Mouse (Mus musculus) spleen, postnatal 14 days (tissue): ENCODE data around the gene Sh3gl2.

Experiments used
- DNase-seq, 2 experiments: peaks; one replicate each; pipeline ENCODE4 v3.0.0; 2021 to 2022; ENCODE audit warnings: low spot score in 2 of 2

Gene Sh3gl2

GRCm38 (mm10) chr4:85205071-85205635 is at the start of gene Sh3gl2:
Gene Sh3gl2, plus strand, starts transcription at chr4:85205126.
- DNase-seq: no peak

DNA sequence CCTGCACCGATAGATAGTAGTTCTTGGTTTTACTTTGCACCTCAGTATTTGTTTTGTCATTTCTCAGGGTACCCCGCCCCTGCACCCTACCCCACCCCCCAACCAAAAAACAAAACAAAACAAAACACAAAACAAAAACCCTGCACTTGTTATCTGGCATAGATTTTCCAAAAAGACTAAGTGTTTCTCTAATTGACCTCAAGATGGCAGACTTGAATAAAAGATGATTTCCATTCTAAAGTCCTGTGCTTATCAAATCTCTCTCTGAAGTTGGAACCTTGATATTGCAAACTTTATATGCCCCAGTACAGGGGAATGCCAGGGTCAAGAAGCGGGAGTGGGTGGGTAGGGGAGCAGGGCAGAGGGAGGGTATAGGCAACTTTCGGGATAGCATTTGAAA is 43.8 kb upstream of the Sh3gl2 start:
- no peak for DNase-seq

GRCm38 (mm10) chr4:85162468-85163312 is 42.2 kb upstream of the Sh3gl2 start:
- DNase-seq: no peak

GRCm38 (mm10) chr4:85163313-85163615 is 41.7 kb upstream of the Sh3gl2 start:
- DNase-seq: no peak

GRCm38 (mm10) chr4:85168001-85168400 is 36.9 kb upstream of the Sh3gl2 start:
- no peak for DNase-seq

GRCm38 (mm10) chr4:85175466-85175865 is 29.5 kb upstream of the Sh3gl2 start:
- no peak for DNase-seq

DNA sequence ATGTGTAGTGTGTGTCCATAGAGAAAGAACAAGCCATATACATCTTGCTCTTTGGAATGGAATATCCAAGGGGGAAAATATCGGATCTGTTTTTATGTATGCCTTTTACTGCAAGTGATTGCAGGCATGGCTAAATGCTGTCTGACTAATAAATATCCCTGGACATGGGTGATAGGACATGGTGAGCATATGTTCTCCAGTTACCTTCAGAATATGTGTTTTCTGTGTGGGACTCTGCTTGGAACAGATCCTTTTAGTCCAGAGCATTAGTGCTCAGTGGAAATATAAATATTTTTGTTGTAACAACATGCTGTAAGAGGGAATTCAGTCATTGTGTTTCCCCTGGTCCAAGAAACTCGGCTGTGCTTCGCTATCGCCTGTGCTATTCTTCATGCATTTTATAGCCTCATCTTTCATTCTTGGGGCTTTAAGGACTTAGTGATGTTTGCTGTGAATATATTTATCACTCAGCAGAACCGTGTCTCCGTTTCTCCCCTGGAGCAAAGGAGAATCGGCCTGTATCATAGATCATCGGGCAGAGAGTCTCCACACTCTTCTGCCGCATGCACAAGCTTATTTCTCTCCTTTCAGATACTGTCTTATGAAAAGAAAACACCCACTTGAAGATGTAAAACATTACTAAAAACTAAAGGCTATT is 26.4 kb upstream of the Sh3gl2 start:
- no peak for DNase-seq

DNA sequence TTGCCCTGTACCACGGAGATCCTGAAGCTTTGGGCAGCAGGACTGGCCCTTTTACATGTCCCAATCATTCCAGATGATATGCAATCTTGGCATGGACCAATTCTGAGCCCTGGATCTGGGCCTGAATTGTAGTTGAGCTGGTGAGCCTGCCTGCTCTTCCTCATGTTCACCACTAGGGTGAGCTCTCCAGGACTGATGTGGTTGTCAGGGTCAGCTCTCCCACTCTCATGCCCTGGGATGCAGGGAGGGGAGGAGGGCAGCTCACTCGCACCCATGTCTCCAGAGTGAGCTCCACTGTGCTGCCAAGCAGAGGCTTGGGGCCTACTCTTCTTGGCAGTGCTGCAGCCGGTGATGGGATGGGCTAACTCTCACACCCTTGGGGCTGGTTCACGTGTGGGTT is 18.9 kb upstream of the Sh3gl2 start:
- no peak for DNase-seq

- DNase-seq: no peak
Observed at GRCm38 (mm10) chr4:85196201-85196600, 8.7 kb upstream of the Sh3gl2 start.

DNA sequence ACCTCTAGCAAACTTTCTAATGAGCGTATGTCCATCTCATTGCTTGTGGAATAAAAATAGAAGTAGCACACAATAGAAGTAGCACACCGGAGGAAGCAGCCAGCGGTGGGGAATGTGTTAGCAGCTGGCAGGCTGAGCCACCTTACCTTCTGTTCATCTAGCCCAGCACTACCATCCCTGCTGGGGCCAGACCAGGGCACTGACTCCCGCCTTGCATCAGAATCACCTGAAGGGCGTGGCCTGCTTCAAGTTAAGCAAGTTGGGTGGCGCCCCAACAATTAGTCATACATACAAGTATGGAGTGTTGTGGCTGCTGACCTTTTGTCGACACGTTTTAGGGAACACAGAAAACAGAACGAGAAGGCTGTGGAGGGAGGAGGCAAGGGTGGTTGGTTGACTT is 6.5 kb upstream of the Sh3gl2 start:
- DNase-seq: no peak

GRCm38 (mm10) chr4:85202582-85202981 is 2.3 kb upstream of the Sh3gl2 start:
- no peak for DNase-seq

GRCm38 (mm10) chr4:85205636-85206211 is 798 bp downstream of the Sh3gl2 start:
- no peak for DNase-seq

GRCm38 (mm10) chr4:85206675-85207400 is 1.9 kb downstream of the Sh3gl2 start:
- no peak for DNase-seq

GRCm38 (mm10) chr4:85207515-85207914 is 2.6 kb downstream of the Sh3gl2 start:
- no peak for DNase-seq

- DNase-seq: no peak
Observed at GRCm38 (mm10) chr4:85208531-85208930, 3.6 kb downstream of the Sh3gl2 start.

GRCm38 (mm10) chr4:85210953-85211352 is 6.0 kb downstream of the Sh3gl2 start:
- DNase-seq: no peak

DNA sequence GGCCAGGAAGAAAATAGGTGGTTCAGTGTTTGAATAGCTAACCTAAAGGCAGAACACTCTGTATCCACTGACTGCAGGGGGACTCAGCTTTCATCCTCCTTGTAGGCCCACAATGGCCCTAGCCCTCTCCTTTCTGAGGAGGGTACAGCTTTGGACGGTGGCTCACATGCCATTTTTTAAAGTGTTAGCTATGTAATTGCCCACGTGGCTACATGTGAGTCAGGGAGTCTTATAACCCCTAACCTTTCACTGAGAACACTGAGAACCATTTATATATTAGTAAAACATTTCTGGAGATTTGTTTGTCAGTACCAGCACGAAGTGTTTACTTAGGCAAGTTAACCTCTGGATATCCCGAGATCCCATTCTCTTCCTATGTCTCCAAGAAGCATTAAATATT is 12.1 kb downstream of the Sh3gl2 start:
- no peak for DNase-seq

DNA sequence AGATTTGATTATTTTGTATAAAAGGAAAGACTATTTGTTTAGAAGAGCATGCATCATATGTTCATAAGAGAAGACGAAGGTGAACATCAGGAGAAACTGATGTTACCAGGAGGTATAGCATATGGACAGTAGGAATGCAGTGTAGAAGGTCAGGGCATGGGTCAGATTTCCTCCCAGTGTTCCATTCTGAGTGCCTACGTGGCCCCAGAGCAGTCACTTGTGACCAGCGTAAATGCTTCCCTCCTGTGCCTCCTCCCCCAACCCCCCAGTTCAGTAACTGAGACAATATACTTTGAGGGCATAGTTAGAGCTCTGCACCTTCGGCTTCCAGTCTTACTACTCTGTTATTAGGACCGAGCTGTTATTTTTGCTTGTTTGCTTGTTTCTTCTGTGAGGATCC is 17.8 kb downstream of the Sh3gl2 start:
- DNase-seq: no peak

- no peak for DNase-seq
Observed at GRCm38 (mm10) chr4:85226731-85227130, 21.8 kb downstream of the Sh3gl2 start.

- DNase-seq: no peak
Observed at GRCm38 (mm10) chr4:85227664-85228588, 23.0 kb downstream of the Sh3gl2 start.

DNA sequence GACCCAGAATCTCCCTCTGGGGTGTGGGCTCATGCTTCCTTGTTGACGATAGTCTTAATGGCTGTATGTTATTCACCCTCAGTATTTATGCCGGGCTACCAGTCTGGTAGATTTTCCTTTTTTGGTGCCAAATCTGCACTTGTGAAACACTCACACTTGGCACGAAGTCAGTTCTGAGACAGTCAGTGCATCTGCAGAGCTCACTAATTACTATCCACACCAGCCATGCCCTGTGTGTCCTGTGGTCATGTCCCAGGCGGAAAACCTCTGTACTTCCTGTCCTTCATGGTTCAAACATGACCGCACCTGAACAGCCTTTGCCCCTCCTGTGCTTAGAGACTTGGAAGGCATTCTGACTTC is 23.6 kb downstream of the Sh3gl2 start:
- no peak for DNase-seq
